Mouse (Mus musculus): ENCODE measurements around the gene Psmb11.
"Not testable (repeated sequence)": the region's sequence is repeated elsewhere in the genome, so short reads cannot be mapped to it uniquely, and the experiment has no call there.

DNA sequence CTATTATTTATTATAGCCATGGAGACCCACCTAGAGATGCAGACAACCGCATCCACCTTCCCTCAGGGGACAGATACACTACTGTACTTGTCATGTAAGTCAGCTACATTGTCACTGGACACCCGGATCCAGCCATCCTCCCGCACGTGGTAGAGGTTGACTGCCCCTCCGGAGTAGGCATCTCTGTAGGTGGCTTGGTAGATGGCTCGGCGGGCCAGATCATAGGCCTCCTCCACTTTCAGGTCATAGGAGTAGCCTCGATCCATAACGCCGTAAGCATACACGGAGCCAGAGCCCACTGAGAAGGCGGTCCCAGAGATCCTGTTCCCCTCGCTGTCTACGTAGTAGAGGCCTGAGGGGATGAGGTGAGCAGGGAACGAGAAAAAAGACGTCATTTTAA lies 7.1 kb upstream of the Psmb11 start:
- not testable (repeated sequence) for TF ChIP-seq POLR2A (IDR thresholded peaks at IDR 0.05; ENCODE audit: borderline replicate concordance, control insufficient read depth, low read depth, low read length); CTCF (IDR thresholded peaks at IDR 0.05; ENCODE audit: control insufficient read depth, insufficient read depth, low read length)

Data from bone marrow, adult 2 months (tissue).